Mouse (Mus musculus) thymus, adult 2 months (tissue): ENCODE measurements around the gene Gnas. TPM values are rescaled to one million over a fixed set of nuclear protein-coding genes. Genes with fewer than 3 reads are reported as not detected.
"Not testable (repeated sequence)": the region's sequence is repeated elsewhere in the genome, so short reads cannot be mapped to it uniquely, and the experiment has no call there.

Experiments used
- DNase-seq: peaks from one replicate; pipeline ENCODE4 v3.0.0; 2021
- H3K27ac ChIP-seq: fragments of 200-500 bp; 2 replicates; pipeline ENCODE4 v1.5.1; 2012; ENCODE audit warnings: low read length, control low read depth; ENCODE audit not compliant: control insufficient read depth, insufficient read depth
- H3K27me3 ChIP-seq: fragments of 200-500 bp; 2 replicates; pipeline ENCODE4 v1.6.1; 2012; ENCODE audit warnings: mild to moderate bottlenecking, low read length, moderate library complexity, mixed read lengths; ENCODE audit not compliant: control insufficient read depth, insufficient read depth
- H3K36me3 ChIP-seq: fragments of 200-500 bp; 2 replicates; pipeline ENCODE4 v1.6.1; 2012; ENCODE audit warnings: mild to moderate bottlenecking, low read length, moderate library complexity; ENCODE audit not compliant: control insufficient read depth, insufficient read depth
- H3K4me1 ChIP-seq: fragments of 200-500 bp; replicated peaks from 2 replicates; pipeline ENCODE4 v1.6.1; 2012; ENCODE audit warnings: low read length; ENCODE audit not compliant: control insufficient read depth, insufficient read depth
- H3K4me3 ChIP-seq: fragments of 200-500 bp; 2 replicates; pipeline ENCODE4 v1.5.1; 2012; ENCODE audit warnings: mild to moderate bottlenecking, low read length, control low read depth, moderate library complexity; ENCODE audit not compliant: control insufficient read depth, insufficient read depth
- CTCF ChIP-seq: fragments of 200-500 bp; IDR thresholded peaks from 2 replicates; pipeline ENCODE4 v1.5.1; 2012; ENCODE audit warnings: mild to moderate bottlenecking, control low read depth, low read length, moderate library complexity, borderline replicate concordance; ENCODE audit not compliant: control insufficient read depth, poor library complexity, insufficient read depth; ENCODE audit errors: extremely low read depth
- POLR2A ChIP-seq: fragments of 200-500 bp; IDR thresholded peaks from 2 replicates; pipeline ENCODE4 v1.6.1; 2012; ENCODE audit warnings: mild to moderate bottlenecking, low read length, control low read depth, moderate library complexity; ENCODE audit not compliant: control insufficient read depth, poor library complexity, insufficient read depth; ENCODE audit errors: extremely low read depth
- WGBS: fragments of 180-500 bp; shearing (Covaris S2); methylation state at CpG from one replicate; pipeline ENCODE4 v1.1.7; 2018; 5-methylcytosine and 5-hydroxymethylcytosine counted together
- polyA plus RNA-seq: library from polyadenylated mRNA; depleted of rRNA; stranded (reverse); fragments of >200 nt; gene quantifications from 2 replicates; pipeline ENCODE4 v1.2.3, GENCODE M21; 2012

Gnas gene
- polyA plus RNA-seq, 1 experiment = 681 TPM

DNA sequence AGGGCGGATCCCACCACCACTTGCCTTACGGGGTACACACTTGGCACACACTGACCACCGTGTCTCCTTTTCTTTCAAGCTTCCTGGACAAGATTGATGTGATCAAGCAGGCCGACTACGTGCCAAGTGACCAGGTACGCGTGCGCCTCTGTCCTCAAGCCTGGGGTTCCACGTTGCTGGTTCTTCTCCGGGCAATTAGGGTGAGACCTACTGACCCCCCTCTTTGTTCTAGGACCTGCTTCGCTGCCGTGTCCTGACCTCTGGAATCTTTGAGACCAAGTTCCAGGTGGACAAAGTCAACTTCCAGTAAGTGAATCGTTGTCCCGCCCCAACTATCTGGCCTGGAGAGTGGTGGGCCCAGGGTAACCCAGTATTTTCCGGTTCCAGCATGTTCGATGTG lies 60.9 kb downstream of the Gnas start:
- Histone ChIP-seq H3K4me3 (no peak overlapping the region), H3K4me1 (peaks cover 13% of the 10 kb centered on the region), H3K36me3 (peaks cover 35% of the 10 kb centered on the region), H3K27ac (0 out of 2 replicates have a peak overlapping the region, but pooled peaks have one; percentile 41), H3K27me3 (no peaks in the 10 kb centered on the region)
- no peak for DNase-seq
- 90% methylated on average over 16 of the region's 16 CpGs for WGBS
- TF ChIP-seq CTCF (no peak), POLR2A (no peak)

DNA sequence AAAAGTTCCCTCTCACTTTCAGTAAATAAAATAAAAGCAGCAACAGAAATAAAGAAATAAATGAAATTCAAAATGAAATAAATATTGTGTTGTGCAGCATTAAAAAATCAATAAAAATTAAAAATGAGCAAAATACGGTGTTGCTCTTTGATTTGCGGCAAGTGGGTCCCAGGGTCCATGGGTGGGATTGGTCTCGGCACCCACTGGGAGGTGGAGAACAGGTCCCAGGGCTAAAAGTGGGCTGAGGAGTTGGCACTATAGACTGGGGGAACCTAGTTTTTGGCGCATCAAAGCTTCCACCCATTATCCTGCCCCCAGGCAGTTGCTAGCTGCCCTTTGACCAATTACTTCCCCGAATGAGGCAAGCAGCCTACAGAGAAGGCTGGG lies 62.5 kb downstream of the Gnas start, which contains the start of gene Gm20721:
TSS of gene Gm20721 (minus strand) at position 101 of the 387 bp plus-strand sequence.
- no peak within 1 kb of the TSS for H3K27ac ChIP-seq

DNA sequence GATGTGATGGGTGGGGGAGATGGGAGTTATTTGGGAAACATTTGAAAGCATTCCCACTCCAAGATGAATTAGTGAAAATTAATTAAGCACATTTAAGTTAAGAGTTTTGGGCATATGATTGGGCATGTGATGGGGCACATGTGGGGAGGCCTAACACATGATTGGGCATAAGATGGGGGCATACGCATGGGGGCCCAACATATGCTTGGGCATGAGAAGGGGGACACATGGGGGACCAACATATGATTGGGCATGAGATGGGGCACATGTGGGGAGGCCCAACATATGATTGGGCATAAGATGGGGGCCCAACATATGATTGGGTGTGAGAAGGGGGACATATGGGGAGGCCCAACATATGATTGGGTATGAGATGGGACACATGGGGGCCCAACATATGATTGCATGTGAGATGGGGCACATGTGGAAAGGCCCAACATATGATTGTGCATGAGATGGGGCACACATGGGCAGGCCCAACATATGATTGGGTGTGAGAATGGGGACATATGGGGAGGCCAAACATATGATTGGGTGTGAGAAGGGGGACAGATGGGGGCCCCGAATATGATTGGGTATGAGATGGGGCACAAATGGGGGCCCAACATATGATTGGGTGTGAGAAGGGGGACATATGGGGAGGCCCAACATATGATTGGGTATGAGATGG lies 63.0 kb downstream of the Gnas start:
- peaks cover 35% of the 10 kb centered on the region for H3K36me3 ChIP-seq
- WGBS = 100% methylated on average over 2 of the region's 2 CpGs
- H3K4me3 ChIP-seq = not testable (repeated sequence)

More for the DNA sequence above, 62.5 kb downstream of the Gnas start, which contains the start of gene Gm20721:
- Histone ChIP-seq H3K27me3 (no peaks in the 10 kb centered on the region), H3K36me3 (peaks cover 35% of the 10 kb centered on the region), H3K4me3 (no peak within 1 kb of the TSS), H3K4me1 (peaks cover 13% of the 10 kb centered on the region)
- WGBS = 98% methylated on average over 5 of the region's 5 CpGs
- no peak for DNase-seq
- no peak for TF ChIP-seq POLR2A
- no peak for TF ChIP-seq CTCF

DNA sequence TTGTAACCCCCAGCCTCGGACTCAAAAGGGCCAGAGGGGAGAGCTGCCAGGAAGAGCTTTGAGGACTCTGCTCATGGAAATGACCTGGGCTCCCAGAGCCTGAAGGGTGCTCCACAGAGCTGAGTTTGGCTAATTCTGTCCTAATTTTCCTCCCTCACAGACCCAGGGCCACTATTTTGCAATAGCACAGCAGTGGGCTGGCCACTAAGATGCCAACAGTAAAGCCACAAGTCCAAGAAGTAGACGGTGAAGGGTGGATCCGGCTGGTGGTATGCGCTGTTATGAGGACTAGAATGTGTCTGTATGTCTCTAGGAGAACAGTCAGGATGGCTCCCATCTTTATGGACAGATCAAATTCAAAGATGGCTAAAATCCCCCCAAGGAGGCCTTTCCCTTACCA lies 74.4 kb downstream of the Gnas start:
- no peaks in the 10 kb centered on the region for H3K27me3 ChIP-seq
- H3K36me3 ChIP-seq = no peaks in the 10 kb centered on the region
- 92% methylated on average over 4 of the region's 4 CpGs for WGBS
- no peak for DNase-seq
- H3K27ac ChIP-seq = no peak overlapping the region
- H3K4me3 ChIP-seq = no peak overlapping the region
- peaks cover 5% of the 10 kb centered on the region for H3K4me1 ChIP-seq
- TF ChIP-seq POLR2A (no peak), CTCF (no peak)

More for the DNA sequence above, 63.0 kb downstream of the Gnas start:
- H3K4me1 ChIP-seq = peaks cover 13% of the 10 kb centered on the region
- H3K27ac ChIP-seq, DNase-seq, H3K27me3 ChIP-seq: not testable (repeated sequence)

DNA sequence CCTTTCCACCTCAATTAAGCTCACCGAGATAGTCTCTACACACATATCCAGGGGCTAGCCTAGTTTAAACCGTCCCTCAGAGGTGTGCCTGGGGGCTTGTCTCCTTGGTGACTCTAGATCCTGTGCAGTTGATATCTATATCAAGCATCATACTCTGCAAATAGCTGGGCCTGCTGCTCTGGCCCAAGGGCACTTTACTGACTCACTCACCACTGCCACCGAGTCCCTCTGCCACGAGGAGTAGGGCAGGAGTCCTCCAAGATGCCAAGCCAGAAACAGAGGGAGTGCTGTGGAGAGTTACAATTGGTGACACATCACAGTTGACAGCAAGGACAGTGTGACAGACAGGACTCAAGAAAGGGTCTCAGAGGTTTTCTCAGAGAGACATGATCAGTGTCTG lies 75.5 kb downstream of the Gnas start:
- WGBS = 90% methylated on average over 4 of the region's 4 CpGs
- Histone ChIP-seq H3K4me3 (no peak overlapping the region), H3K36me3 (no peaks in the 10 kb centered on the region), H3K4me1 (peaks cover 5% of the 10 kb centered on the region), H3K27ac (no peak overlapping the region), H3K27me3 (no peaks in the 10 kb centered on the region)
- TF ChIP-seq POLR2A = no peak
- TF ChIP-seq CTCF = no peak
- DNase-seq = no peak

DNA sequence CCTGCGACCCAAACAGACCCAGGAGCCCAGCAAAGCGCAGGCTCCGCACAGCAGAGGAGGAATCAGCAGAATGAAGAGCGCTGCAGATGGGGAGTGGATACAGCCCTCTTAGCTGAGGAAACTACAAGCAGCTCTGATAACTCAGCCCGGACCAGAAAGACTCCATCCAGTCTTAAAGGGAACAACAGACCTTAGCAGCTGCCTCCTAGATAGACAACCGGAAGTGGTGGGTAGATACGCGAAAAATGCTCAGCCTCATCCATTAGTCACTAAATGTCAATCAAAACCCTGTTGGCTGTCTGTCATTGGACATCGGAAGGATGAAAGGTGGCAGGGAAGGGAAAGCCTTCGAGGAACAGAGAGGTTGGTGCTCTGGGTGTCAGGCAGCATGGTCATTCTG lies 82.5 kb downstream of the Gnas start:
- DNase-seq = no peak
- Histone ChIP-seq H3K27ac (no peak overlapping the region), H3K4me3 (no peak overlapping the region), H3K27me3 (no peaks in the 10 kb centered on the region), H3K36me3 (no peaks in the 10 kb centered on the region), H3K4me1 (no peaks in the 10 kb centered on the region)
- WGBS = 84% methylated on average over 10 of the region's 10 CpGs
- TF ChIP-seq POLR2A = no peak
- no peak for TF ChIP-seq CTCF

DNA sequence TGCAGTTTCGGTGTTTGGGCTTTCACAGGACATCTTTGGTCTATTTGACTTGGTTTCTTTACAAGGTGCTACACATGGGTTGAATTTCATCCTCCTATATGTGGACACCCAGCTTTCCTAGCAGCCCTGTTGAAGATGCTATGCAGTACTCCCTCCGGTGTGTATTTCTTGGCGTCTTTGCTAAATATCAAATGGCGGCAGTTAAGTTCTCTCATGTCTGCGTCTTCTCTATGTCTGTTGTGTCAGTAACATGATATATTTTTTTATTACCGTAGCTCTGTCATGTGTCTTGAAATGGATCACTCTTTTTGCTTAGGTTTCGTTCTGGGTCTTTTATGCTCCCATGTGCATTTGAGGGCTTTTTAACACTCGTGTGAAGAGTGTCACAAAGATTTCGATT lies 96.9 kb downstream of the Gnas start:
- no peak for TF ChIP-seq CTCF
- TF ChIP-seq POLR2A = no peak
- WGBS = 93% methylated on average over 9 of the region's 9 CpGs
- no peaks in the 10 kb centered on the region for H3K36me3 ChIP-seq
- H3K4me3 ChIP-seq = no peak overlapping the region
- no peaks in the 10 kb centered on the region for H3K27me3 ChIP-seq
- H3K4me1 ChIP-seq = no peaks in the 10 kb centered on the region
- H3K27ac ChIP-seq = no peak overlapping the region
- no peak for DNase-seq
